Mouse (Mus musculus) heart, postnatal 0 days (tissue): Measurements from ENCODE around the gene Nub1.

Experiments used
- CTCF ChIP-seq: IDR thresholded peaks from 2 replicates; pipeline ENCODE4 v1.5.1; 2016; ENCODE audit warnings: antibody characterized with exemption, control low read depth, low read depth
- EP300 ChIP-seq: IDR thresholded peaks from 2 replicates; pipeline ENCODE4 v1.6.1; 2016; ENCODE audit warnings: antibody characterized with exemption, low read depth

GRCm38 (mm10) chr5:24719852-24720251 is 34.5 kb downstream of the Nub1 start:
- TF ChIP-seq EP300 = no peak
- TF ChIP-seq CTCF = no peak
